Mouse (Mus musculus) C2C12 (cell line): Measurements from ENCODE around the gene Ranbp17.

Source experiments
- CEBPB ChIP-seq: IDR thresholded peaks from one replicate; pipeline ENCODE4 v1.6.1; 2011; ENCODE audit warnings: low read depth, mild to moderate bottlenecking, control low read depth, moderate library complexity
- CTCF ChIP-seq: IDR thresholded peaks from one replicate; pipeline ENCODE4 v1.5.1; 2011; ENCODE audit not compliant: control insufficient read depth, insufficient read depth, insufficient read length
- MAX ChIP-seq: IDR thresholded peaks from one replicate; pipeline ENCODE4 v1.6.1; 2011; ENCODE audit warnings: mild to moderate bottlenecking, control low read depth
- MYOD1 ChIP-seq: IDR thresholded peaks from one replicate; pipeline ENCODE4 v1.6.1; 2011; ENCODE audit warnings: low read depth; ENCODE audit not compliant: control insufficient read depth, insufficient read length
- MYOG ChIP-seq: IDR thresholded peaks from one replicate; pipeline ENCODE4 v1.6.1; 2011; ENCODE audit not compliant: control insufficient read depth, insufficient read length; ENCODE audit errors: extremely low read depth
- USF1 ChIP-seq: IDR thresholded peaks from one replicate; pipeline ENCODE4 v1.6.1; 2011; ENCODE audit warnings: low read depth, mild to moderate bottlenecking, control low read depth, moderate library complexity

DNA sequence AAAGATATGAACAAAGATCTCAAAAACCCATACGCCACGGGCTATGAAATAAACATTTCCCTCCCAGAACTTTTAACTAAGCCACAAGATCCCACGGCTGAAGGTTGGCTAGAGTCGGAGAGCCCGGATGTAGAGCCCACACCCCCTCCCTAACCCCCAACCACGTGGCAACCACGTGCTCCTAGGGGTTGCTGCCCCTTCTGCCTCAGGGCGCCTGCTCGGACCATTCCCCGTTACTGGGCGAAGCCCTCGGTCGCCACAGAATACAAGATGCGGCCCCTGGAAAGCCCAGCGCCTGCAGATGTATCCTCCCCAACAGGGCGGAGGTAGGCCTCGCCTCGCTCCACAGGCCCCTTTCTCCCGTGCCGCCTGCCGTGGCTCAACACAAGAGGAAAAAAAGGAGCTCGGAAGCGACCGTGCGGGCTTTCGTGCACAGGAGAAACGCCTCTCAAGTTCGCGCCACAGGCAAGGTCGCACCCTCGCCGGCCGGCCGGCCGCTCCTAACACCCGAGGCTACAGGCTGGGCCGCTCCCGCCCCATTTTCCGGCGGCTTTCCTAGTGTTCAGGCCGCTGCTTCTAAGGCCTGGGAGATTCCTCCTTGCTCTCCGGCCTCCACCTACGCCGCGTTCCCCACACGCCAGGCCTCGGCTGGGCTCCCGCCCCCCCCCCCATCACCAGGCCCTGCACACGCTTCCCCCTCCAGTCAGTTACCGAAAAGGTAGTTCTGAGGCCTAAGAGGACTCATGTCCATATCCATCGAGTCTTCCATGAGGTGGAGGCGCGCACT, 351.1 kb downstream of the Ranbp17 start:
- TF ChIP-seq MAX (peak; percentile 99), USF1 (peak; percentile 79), CTCF (no peak), MYOG (no peak), MYOD1 (no peak), CEBPB (no peak)
